Mouse (Mus musculus) right cerebral cortex, postnatal 14 days (tissue): Measurements from ENCODE around the gene BC003965.
"Not testable (repeated sequence)": the region's sequence is repeated elsewhere in the genome, so short reads cannot be mapped to it uniquely, and the experiment has no call there.

Experiments used
- DNase-seq: peaks from one replicate; pipeline ENCODE4 v3.0.0; 2022

BC003965 gene

DNA sequence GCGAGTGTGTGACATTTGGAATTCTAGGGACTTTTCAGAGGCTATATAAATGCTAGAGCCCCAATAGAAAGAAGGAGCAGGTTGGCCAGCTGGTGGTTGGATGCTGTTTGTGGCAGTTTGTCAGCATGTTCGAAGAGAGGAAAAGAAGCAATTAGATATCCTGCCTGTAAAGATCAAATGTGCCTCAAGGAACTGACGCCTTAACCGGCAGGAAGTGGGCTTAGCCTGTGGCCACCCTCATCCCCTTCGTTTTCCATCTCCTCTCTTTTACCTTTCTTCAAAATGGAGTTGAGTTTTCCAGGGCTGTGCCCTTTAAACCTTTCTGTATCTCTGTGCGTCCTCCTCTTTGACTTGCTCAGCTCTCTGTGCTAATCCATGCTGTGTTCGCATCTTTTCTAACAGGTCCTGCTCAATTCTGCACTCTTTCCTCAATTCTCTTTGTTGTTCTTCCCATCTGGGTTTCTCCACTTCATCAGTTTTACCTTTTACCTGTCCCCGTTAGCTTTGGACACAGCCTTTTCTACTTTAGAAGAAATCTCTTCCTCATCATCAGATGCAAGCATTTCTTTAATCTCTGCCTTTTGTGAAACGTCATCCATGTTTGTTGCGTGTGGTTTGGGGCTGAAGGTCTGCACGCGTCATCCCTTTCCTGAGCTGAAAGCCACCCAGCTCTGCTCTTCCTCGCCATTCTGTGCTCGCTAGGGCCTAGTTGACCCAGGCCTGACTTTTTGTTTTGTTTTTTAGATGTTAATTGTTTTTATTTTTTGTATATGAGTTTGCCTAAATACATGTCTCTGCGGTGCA, 35.3 kb downstream of the BC003965 start:
- DNase-seq = no peak

DNA sequence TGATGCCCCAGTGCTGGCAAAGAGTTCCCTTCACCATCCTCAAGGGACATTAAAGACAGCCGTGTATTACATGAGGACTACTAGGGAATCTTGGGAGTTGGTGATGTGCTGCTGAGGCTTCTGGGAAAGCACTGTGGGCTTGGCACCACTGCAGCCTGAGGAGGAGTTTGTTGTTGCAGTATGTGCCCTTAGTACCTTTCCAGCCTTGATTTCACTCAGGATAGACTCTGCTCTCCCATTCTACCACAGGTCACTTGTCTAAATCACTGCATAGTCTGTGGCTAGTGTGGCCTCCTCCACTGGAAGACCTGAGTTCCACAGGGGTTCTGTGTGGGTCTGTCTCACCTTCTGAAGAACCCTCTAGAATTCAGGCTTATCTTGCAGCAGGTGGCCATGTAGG, 36.4 kb downstream of the BC003965 start:
- no peak for DNase-seq

DNA sequence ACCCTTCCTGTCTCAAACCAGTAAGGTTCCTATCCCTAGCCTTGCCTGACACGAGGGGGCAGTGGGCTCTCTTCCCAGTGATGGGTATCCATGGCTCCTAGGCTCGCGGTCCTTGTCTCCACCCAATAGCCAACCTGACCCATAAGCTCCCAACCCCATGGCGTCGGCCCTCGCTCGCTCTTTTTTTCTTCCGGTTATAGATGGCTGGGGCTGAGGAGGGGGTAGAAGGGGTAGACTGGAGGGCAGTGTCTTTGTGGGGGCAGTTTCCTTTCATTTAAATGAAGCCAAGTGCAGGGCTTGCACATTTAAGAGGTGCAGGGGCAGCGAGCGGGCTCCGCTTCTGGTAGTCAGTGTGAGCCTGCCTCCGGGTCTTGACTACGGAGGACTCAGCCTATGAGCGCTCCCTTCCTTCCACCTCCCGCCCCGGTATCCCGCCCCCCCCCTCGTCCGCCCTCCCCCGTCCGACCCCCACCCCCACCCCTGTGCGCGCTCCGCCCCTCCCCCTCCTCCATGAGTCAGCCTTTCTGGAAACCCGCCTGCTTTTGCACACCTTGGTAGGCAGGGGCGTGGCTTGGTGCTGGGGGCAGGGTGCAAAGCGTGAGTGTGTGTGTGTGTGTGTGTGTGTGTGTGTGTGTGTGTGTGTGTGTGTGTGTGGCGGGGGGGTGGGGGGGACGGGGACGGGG, 37.6 kb downstream of the BC003965 start:
- DNase-seq = peak; percentile 71

DNA sequence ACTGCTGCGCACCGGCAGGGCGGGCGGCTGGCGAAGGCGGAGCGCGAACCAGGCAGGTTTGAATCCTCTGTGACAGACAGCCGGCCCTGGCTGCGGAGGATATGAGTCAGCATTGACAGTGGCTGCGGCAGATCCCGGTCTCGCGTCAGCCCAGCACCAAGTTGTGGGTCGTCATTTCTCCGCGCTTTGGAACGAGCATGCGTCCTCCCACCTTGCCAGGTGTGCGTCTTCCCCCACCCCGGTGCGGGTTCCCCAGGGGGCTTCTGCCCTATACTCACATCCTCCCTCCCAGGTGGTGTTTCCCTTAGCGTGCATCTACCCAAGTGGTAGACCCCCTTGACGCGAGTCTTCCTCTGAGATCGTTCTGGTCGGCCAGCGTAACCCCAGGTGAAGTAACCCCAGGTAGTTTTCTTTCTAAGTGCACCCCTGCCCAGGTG, 38.2 kb downstream of the BC003965 start:
- peak; percentile 41 for DNase-seq

- no peak for DNase-seq
Observed at GRCm38 (mm10) chr17:25222951-25223601, 38.7 kb downstream of the BC003965 start.

GRCm38 (mm10) chr17:25224586-25225222, 40.4 kb downstream of the BC003965 start:
- DNase-seq = no peak

GRCm38 (mm10) chr17:25225659-25226058, 41.3 kb downstream of the BC003965 start:
- no peak for DNase-seq

GRCm38 (mm10) chr17:25227991-25228390, 43.6 kb downstream of the BC003965 start:
- no peak for DNase-seq

GRCm38 (mm10) chr17:25230014-25230655, 45.8 kb downstream of the BC003965 start:
- DNase-seq = not testable (repeated sequence)

DNA sequence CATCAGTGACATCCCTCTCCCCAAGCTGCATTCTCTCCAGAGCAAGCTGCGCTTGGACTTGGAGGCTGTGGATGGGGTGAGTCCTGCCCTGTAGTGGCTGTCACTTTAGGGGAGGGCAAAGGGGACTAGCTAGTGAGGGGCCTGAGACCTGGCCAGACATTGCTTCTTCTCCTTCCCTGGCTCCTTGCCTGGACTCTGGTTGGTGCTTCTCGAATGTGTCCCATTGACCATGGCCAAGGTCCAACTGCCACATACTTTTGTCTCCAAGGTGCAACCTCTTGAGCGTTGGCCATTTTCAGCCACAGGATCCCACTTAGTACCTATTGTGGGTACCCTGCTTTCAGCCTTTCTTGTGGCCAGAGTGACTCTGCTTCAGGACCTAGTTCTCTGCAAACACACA, 46.3 kb downstream of the BC003965 start:
- no peak for DNase-seq

- DNase-seq = not testable (repeated sequence)
Observed at GRCm38 (mm10) chr17:25231621-25232020, 47.3 kb downstream of the BC003965 start.

- no peak for DNase-seq
Observed at GRCm38 (mm10) chr17:25235635-25236034, 51.3 kb downstream of the BC003965 start.
